Mouse (Mus musculus) retina, embryonic 14.5 days (tissue): ENCODE measurements around the gene Thegl.
"Not testable (repeated sequence)": the region's sequence is repeated elsewhere in the genome, so short reads cannot be mapped to it uniquely, and the experiment has no call there.

Experiments
- DNase-seq: peaks from one replicate; pipeline ENCODE4 v3.0.0-alpha.2; 2015; ENCODE audit warnings: low spot score

Thegl gene

GRCm38 (mm10) chr5:77094510-77095491 lies 79.0 kb downstream of the Thegl start:
- peak; percentile 67 for DNase-seq

- DNase-seq, result not testable (repeated sequence)
These were observed 80.4 kb downstream of the Thegl start for GRCm38 (mm10) chr5:77096194-77096593.

GRCm38 (mm10) chr5:77097686-77098085 lies 81.9 kb downstream of the Thegl start:
- no peak for DNase-seq

GRCm38 (mm10) chr5:77098874-77099273 lies 83.1 kb downstream of the Thegl start:
- DNase-seq, result no peak

GRCm38 (mm10) chr5:77099317-77099996 lies 83.6 kb downstream of the Thegl start:
- no peak for DNase-seq

GRCm38 (mm10) chr5:77099997-77100380 lies 84.2 kb downstream of the Thegl start:
- no peak for DNase-seq

GRCm38 (mm10) chr5:77100691-77101090 lies 84.9 kb downstream of the Thegl start:
- no peak for DNase-seq

- DNase-seq, result no peak
These were observed 86.9 kb downstream of the Thegl start for GRCm38 (mm10) chr5:77102522-77103365.

- DNase-seq, result no peak
These were observed 91.5 kb downstream of the Thegl start for GRCm38 (mm10) chr5:77107146-77107822.

- DNase-seq, result no peak
These were observed 93.0 kb downstream of the Thegl start for GRCm38 (mm10) chr5:77108806-77109205.

- no peak for DNase-seq
These were observed 94.0 kb downstream of the Thegl start for GRCm38 (mm10) chr5:77109814-77110213.
